Mouse (Mus musculus) G1E (cell line): ENCODE data around the gene Atg7.

Source experiments
- CTCF ChIP-seq: IDR thresholded peaks from 2 replicates; pipeline ENCODE4 v1.5.1; 2012; ENCODE audit warnings: low read depth, low read length, inconsistent platforms, mixed read lengths
- TAL1 ChIP-seq: conservative IDR thresholded peaks from 2 replicates; pipeline ENCODE4 v1.6.1; 2012; ENCODE audit warnings: low read depth, low read length, inconsistent platforms, mixed read lengths

DNA sequence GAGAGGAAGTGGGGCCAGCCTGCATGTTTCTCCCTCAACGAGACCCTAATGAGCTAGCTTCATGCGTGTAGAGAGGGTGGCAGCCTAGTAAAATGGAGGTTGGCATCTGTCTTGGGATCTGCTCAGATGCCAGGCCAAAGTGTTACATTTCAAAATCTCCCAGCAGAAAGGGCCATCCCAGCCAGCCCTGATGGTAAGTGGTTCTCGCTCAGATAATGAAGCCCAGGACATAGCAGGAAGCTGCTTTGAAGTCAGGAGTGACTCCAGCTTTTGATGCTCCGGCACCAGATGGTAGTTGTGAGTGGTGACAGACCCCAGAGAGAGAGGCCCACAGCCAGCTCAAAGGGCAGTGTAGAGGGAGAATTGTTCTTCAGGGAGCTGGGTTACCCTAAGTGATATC, 155.8 kb downstream of the Atg7 start:
- TF ChIP-seq CTCF (no peak), TAL1 (no peak)
